Mouse (Mus musculus) effector memory CD4-positive, alpha-beta T cell, adult 7 months (primary cell): ENCODE measurements around the gene Fes. TPM values are rescaled to one million over a fixed set of nuclear protein-coding genes. Genes with fewer than 3 reads are reported as not detected.

Experiments
- polyA plus RNA-seq: library from polyadenylated mRNA; unstranded; fragments of 100-300 nt; shearing (Covaris generic); gene quantifications from one replicate; pipeline ENCODE4 v1.2.1, GENCODE M21; 2017

Fes gene
- 5.0 TPM for polyA plus RNA-seq

DNA sequence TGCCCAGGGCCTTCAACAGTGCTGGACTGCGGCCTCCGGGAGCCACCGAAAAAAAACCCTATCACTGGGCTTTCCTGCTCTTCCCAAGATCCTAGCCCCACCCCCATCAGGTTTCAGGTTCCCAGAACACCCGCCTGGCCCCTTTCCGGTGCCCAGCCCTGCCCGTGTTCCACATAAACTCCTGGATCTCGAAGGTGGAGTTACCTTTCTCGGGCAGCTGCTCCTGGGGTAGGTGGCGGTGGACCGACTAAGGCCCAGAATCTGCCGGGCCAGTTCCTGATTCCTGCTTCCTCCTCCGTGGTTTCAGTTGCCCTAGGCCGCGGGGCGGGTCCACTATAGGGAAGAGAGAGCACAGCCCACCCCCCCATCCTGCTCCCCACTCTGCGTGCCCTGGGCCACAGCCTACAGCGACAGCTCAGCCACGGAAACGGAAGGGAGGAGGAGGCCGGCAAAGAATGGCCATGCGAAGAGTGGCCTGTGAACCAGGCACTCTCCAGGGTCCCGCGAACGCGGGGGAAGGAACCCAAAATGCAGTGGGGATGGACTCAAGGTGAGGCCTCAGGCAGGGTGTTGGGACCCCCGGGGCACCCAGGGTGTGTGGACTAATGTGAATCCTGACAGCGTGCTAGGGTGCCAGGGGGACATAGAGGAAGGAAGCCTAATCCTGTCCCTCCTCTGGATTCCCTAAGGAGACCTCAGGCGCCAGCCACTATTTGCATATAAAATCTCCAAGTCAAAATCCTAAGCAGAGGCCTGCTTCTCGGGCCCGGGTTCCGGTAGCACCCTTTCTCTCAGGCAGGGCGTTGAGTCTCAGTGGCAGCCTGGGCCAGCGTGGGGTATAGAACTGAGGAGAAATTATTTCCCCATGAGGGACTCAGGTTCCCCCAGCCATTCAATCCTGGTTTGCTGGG, at the start of gene Fes:
Fes (minus strand) TSS at position 314 of the 911 bp plus-strand sequence.

DNA sequence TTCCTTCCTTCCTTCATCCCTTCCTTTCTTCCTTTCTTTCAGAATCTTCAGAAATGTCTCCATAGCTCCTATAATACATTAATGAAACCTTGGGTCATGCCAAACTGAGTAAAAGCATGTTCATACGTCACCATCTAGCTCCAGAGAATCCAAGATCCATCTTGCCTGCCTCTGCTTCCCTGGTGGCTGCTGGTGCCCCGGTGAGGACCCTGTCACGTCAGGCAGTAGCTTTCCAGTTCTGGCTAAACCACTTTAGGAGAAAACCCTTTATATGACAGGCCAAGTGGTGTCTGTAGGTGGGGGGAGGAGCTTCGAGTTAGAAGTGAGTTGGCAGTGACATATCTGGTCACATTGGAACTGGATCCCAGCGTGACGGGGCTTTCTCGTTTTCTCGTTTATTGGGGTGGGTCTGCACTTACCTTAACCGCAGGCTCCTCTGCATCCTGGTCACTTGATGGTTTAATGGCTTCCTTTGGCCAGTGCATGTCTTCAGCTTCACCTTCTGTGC, 17.5 kb upstream of the Fes start, which contains the start of gene Furin:
Furin (minus strand) TSS at position 249 of the 508 bp plus-strand sequence.

DNA sequence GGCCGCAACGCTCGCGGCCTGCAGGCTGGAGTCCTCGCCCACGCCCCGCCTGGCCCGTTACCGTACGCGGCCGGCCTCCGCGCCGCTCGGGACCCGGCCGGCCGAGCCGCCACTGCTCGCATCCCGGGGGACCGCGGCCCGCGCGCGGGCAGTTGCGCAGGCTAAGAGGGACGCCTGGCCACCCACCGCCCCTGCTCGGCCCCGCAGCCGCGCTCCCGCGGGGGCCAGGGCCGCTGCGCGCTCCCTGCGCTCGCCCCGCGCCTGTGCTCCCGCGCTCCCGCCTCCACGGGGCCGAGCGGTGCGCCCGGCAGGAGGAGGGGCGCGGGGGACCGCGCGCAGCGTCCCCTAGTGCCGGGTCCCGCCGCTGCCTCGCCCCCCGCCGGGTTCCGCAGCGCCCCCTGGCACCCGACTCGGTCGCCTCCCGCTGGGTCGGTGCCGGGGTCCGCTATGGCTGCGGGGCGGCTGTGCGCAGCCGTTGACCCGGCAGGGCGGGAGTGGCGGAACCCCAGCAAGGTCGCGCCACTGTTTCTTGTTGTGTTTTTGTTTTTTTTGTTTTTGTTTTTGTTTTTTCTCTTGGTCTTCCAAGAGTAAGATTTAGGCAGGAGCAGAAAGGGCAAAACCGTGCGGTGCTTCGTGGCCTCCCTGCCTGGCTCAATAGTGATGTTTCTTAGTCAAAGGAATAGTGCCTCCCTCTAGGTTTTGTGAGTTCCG, 16.6 kb downstream of the Fes start, which contains the start of gene Man2a2:
Man2a2 (minus strand) TSS at position 335 of the 711 bp plus-strand sequence.

GRCm38 (mm10) chr7:80342858-80343257, 44.9 kb downstream of the Fes start, which contains the start of gene Hddc3:
Gene Hddc3 (plus strand): TSS chr7:80343104.

DNA sequence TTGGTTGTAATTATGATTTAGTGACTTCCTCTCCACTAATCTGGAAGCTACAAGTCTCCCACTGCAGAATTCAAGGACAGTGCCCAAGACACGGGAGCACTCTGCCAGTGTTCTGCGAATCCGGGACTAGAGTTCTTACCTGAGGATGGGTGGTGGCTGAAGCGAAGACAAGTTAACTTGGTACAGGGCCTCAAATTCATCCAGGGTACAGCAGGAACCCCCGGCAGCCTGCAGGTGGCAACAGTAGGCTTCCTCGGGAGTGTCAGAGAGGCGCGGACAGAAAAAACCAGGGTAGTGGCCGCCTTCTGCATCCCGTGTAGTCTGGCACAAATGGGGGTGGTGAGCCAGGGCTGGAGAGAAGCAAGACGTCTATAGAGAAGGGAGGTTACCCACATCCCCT, 47.0 kb downstream of the Fes start, which contains the start of gene Unc45a:
Unc45a (minus strand) TSS at position 213 of the 400 bp plus-strand sequence.

Other genes with a start within 250 kb of the Fes start
- gene Sema4b, start 201.1 kb downstream of the Fes start, polyA plus RNA-seq: 3.8 TPM
- gene Cib1, start 155.1 kb downstream of the Fes start, polyA plus RNA-seq: 64.2 TPM
- 3.6 TPM for gene Gdpgp1, start 155.1 kb downstream of the Fes start, polyA plus RNA-seq
- 0.95 TPM for gene Ttll13, start 141.6 kb downstream of the Fes start, polyA plus RNA-seq
- 23.7 TPM for gene Ngrn, start 126.7 kb downstream of the Fes start, polyA plus RNA-seq
- 37.8 TPM for gene Vps33b, start 118.3 kb downstream of the Fes start, polyA plus RNA-seq
- 9.6 TPM for gene Prc1, start 93.5 kb downstream of the Fes start, polyA plus RNA-seq
- 36.5 TPM for gene Rccd1, start 63.5 kb downstream of the Fes start, polyA plus RNA-seq
- 177 TPM for gene Unc45a, start 46.9 kb downstream of the Fes start, polyA plus RNA-seq
- 1.6 TPM for gene Hddc3, start 44.8 kb downstream of the Fes start, polyA plus RNA-seq
- 86.1 TPM for gene Man2a2, start 16.6 kb downstream of the Fes start, polyA plus RNA-seq
- 265 TPM for gene Furin, start 17.5 kb upstream of the Fes start, polyA plus RNA-seq
- 9.7 TPM for gene Blm, start 147.2 kb upstream of the Fes start, polyA plus RNA-seq